Mouse (Mus musculus) hindbrain, postnatal 0 days (tissue): ENCODE measurements at regions not wholly inside any gene's neighbourhood (a gene's known extent, or its start where the extent isn't known, plus 50 kb on each side); places are given as distances from the start of the nearest gene placed in this dataset.

Experiments
- ATAC-seq: fragments of 200-750 bp; cut with Nextera tagmentation; 2 replicates; pipeline ENCODE4 v1.8.0; 2017; ENCODE audit warnings: mild to moderate bottlenecking, moderate TSS enrichment, moderate library complexity
- DNase-seq: peaks from one replicate; pipeline ENCODE4 v3.0.0-alpha.2; 2015; ENCODE audit warnings: low spot score
- H3K27ac ChIP-seq: fragments of 300-500 bp; sonication (generic); 2 replicates; pipeline ENCODE4 v1.5.1; 2014; ENCODE audit warnings: mild to moderate bottlenecking
- H3K27me3 ChIP-seq: fragments of 300-500 bp; sonication (generic); 2 replicates; pipeline ENCODE4 v1.6.1; 2014; ENCODE audit warnings: low read length, mixed read lengths; ENCODE audit not compliant: insufficient read depth
- H3K36me3 ChIP-seq: fragments of 300-500 bp; sonication (generic); 2 replicates; pipeline ENCODE4 v1.6.1; 2014; ENCODE audit warnings: low read length, mixed read lengths; ENCODE audit not compliant: insufficient read depth
- H3K4me1 ChIP-seq: fragments of 300-500 bp; sonication (generic); 2 replicates; pipeline ENCODE4 v1.6.1; 2014; ENCODE audit warnings: antibody characterized with exemption, low read length, mixed read lengths; ENCODE audit not compliant: insufficient read depth
- H3K4me2 ChIP-seq: fragments of 300-500 bp; sonication (generic); 2 replicates; pipeline ENCODE4 v1.6.1; 2014; ENCODE audit warnings: low read depth, mild to moderate bottlenecking, low read length, moderate library complexity, mixed read lengths
- H3K4me3 ChIP-seq: fragments of 300-500 bp; sonication (generic); 2 replicates; pipeline ENCODE4 v1.5.1; 2014; ENCODE audit warnings: low read length
- H3K9ac ChIP-seq: fragments of 300-500 bp; sonication (generic); replicated peaks from 2 replicates; pipeline ENCODE4 v1.6.1; 2014; ENCODE audit warnings: mild to moderate bottlenecking, low read length, moderate library complexity, mixed read lengths
- H3K9me3 ChIP-seq: fragments of 300-500 bp; sonication (generic); 2 replicates; pipeline ENCODE4 v1.6.1; 2016; ENCODE audit warnings: low read length, mixed read lengths
- CTCF ChIP-seq: IDR thresholded peaks from 2 replicates; pipeline ENCODE4 v1.5.1; 2016; ENCODE audit warnings: antibody characterized with exemption, control low read depth, low read depth
- WGBS: fragments of 180-500 bp; shearing (Covaris S2); extraction: QIAGEN DNeasy Blood & Tissue Kit; methylation state at CpG from one replicate; pipeline ENCODE4 v1.1.7; 2014; 5-methylcytosine and 5-hydroxymethylcytosine counted together

DNA sequence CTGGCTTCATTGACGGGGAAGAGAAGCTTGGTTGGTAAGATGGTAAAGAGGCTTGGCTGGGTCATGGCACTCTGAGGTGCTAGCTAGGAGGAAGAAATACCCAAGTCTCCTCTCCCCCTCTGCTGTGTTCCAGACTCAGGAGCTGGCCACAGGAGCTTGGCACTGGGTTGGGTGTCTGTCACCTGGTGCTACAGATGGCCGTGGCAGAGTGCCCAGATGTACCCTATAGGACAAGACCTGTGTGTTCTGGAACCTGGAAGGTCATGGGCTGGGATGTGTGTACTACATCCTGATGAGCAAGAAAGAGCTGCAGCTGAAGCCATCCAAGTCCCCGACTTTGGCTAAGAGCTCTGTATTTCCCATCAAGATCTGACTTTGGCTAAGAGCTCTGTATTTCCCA lies 72.4 kb downstream of the Nupl2 start:
- Histone ChIP-seq H3K9me3 (no peaks in the 10 kb centered on the region), H3K4me1 (no peaks in the 10 kb centered on the region), H3K4me3 (no peak overlapping the region), H3K9ac (no peak overlapping the region), H3K4me2 (no peak overlapping the region), H3K27me3 (no peaks in the 10 kb centered on the region), H3K27ac (no peak overlapping the region), H3K36me3 (no peaks in the 10 kb centered on the region)
- ATAC-seq (no peak), DNase-seq (no peak)
- no peak for TF ChIP-seq CTCF
- 89% methylated on average over 3 of the region's 3 CpGs for WGBS

DNA sequence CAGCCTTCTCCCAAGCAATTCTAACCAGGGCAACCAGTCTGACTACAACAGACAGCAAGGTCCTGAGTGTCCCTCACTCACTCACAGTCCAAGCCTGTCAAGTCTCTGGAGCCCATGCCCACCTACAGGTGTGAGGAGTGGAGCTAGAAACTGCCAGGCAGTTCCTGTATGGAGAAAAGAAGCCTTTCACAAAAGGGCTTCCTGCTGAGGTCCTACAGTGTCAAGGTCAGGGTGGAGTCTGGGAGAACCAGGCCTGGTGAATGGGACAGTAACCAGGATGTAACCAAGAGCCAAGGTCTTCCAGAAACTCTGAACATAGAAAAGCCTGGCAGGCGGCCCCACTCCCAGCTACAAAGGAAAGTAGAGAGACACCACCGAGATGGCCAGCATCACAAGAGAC lies 74.2 kb downstream of the Nupl2 start:
- TF ChIP-seq CTCF, result no peak
- H3K4me3 ChIP-seq, result no peak overlapping the region

DNA sequence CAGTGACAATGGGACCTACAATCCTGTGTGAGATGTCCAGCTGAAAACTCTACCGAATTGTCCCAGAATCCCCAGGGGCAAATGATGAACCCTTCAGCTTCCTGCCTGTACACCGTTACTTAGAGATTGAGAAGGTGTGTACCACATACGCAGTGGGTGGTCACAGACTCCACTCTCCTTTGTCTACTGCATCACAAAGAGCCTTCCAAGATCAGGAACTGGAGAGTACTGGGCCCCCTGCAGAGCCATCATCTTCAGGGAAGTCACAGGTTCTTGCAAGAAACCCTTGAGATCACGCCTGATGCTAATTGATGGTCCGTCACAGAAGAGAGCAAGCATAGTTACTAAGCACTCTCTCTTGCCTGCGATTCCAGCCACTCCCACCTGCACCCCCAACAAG lies 79.4 kb downstream of the Nupl2 start:
- Histone ChIP-seq H3K36me3 (no peaks in the 10 kb centered on the region), H3K27ac (no peak overlapping the region)
- WGBS, result 86% methylated on average over 6 of the region's 6 CpGs

More for the DNA sequence above, 74.2 kb downstream of the Nupl2 start:
- Histone ChIP-seq H3K9ac (no peak overlapping the region), H3K36me3 (no peaks in the 10 kb centered on the region), H3K9me3 (no peaks in the 10 kb centered on the region), H3K4me1 (no peaks in the 10 kb centered on the region), H3K4me2 (no peak overlapping the region), H3K27me3 (no peaks in the 10 kb centered on the region), H3K27ac (no peak overlapping the region)
- 67% methylated on average over 2 of the region's 2 CpGs for WGBS
- no peak for ATAC-seq
- no peak for DNase-seq

DNA sequence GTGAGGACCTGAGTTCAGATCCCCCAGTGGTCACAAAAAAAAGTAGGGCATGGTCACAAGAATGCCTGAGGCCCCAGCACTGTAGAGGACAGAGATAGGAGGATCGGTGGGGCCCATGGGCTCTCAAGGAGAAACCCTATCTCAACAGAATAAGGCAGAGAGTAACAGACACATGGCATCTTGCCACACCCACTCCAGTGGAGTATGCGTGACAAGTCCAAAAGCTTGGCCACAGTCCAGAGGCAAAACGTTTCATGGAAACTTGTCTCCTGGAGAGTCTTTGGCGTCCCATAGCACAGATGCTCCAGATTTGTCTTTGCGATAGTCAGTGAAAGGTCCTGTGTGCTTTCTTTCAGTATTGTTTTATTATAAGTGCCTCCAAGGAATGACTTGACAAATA lies 90.7 kb downstream of the Nupl2 start:
- H3K27me3 ChIP-seq, result no peaks in the 10 kb centered on the region
- no peak overlapping the region for H3K4me2 ChIP-seq
- H3K4me3 ChIP-seq, result no peak overlapping the region
- no peaks in the 10 kb centered on the region for H3K4me1 ChIP-seq
- no peaks in the 10 kb centered on the region for H3K36me3 ChIP-seq
- no peaks in the 10 kb centered on the region for H3K9me3 ChIP-seq
- DNase-seq (no peak), ATAC-seq (no peak)
- no peak overlapping the region for H3K27ac ChIP-seq
- WGBS, result 64% methylated on average over 5 of the region's 5 CpGs
- TF ChIP-seq CTCF, result no peak
- no peak overlapping the region for H3K9ac ChIP-seq

More for the DNA sequence above, 79.4 kb downstream of the Nupl2 start:
- Histone ChIP-seq H3K4me2 (no peak overlapping the region), H3K4me1 (no peaks in the 10 kb centered on the region), H3K27me3 (no peaks in the 10 kb centered on the region), H3K9me3 (no peaks in the 10 kb centered on the region), H3K9ac (no peak overlapping the region), H3K4me3 (no peak overlapping the region)
- no peak for TF ChIP-seq CTCF
- DNase-seq (no peak), ATAC-seq (no peak)

DNA sequence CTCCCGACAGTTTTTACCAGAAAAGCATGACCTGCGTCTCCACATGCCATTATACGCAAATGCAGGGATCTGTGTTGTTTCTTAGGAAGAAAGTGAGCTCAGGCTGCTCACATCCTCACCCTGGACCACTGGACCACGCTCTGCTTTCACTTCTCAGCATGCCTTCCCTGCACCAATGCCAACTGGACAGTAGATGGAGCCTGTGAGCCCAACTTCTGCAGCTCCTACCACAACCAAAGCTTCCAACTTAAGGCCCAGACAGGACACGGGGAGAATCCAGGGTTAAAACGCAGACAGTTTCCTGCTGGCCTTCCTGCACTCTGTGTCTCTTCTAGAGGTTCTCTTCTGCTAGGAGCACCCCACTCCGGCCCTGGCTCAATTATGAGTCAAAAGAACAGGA lies 90.3 kb downstream of the Kcnh2 start:
- 12% methylated on average over 7 of the region's 7 CpGs for WGBS
- Histone ChIP-seq H3K4me1 (no peaks in the 10 kb centered on the region), H3K4me3 (no peak overlapping the region), H3K9me3 (no peaks in the 10 kb centered on the region), H3K27ac (no peak overlapping the region), H3K36me3 (no peaks in the 10 kb centered on the region), H3K9ac (no peak overlapping the region), H3K27me3 (no peaks in the 10 kb centered on the region), H3K4me2 (no peak overlapping the region)
- peak; percentile 78; the same call in 1 of the 2 replicates for ATAC-seq
- peak; percentile 92 for TF ChIP-seq CTCF
- peak; percentile 86 for DNase-seq

DNA sequence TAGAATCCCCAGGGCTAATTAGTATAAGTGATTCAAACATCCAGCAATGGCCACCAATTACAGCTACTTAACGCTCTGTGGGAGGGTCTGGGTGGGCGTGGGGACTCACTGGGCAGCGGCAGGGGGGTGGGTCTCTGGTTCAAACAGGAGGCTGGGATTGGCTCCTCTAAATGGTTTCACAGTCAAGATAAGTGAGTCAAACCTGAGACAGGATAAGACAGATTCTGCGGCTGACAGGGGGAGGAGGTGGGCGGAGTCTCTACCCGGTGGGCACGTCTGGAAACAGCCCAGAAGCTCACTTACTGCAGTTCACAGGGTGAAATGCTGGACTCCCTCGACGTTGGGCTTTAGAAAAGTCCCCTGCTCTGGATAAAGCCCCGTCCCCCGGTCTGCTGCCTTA lies 89.3 kb downstream of the Kcnh2 start:
- no peak overlapping the region for H3K9ac ChIP-seq
- no peaks in the 10 kb centered on the region for H3K36me3 ChIP-seq
- WGBS, result 16% methylated on average over 11 of the region's 11 CpGs
- no peaks in the 10 kb centered on the region for H3K9me3 ChIP-seq
- no peak overlapping the region for H3K27ac ChIP-seq
- no peak for TF ChIP-seq CTCF
- no peaks in the 10 kb centered on the region for H3K27me3 ChIP-seq
- DNase-seq (no peak), ATAC-seq (no peak)
- no peak overlapping the region for H3K4me2 ChIP-seq
- no peak overlapping the region for H3K4me3 ChIP-seq
- H3K4me1 ChIP-seq, result no peaks in the 10 kb centered on the region

DNA sequence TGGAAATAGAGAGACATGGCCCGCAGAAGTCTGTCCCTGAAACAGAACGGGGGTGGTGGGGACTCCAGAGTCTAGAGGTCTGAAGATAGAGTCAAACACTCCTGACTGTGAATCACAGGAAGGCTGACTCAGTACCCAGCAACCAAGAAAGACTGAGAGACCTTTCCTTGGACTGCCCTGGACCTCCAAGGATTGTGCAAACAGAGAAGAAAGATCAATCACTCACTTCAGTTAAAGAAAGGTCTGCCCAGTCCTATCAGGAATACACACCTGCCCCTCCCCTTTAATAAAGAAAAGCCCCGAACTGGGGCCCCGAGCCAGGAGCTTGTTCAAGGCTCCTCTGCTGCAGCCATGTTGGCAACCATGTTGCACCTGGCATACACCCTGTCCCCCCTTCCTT lies 87.3 kb downstream of the Kcnh2 start:
- DNase-seq (no peak), ATAC-seq (no peak)
- Histone ChIP-seq H3K27ac (no peak overlapping the region), H3K36me3 (no peaks in the 10 kb centered on the region), H3K4me1 (no peaks in the 10 kb centered on the region), H3K4me2 (no peak overlapping the region), H3K27me3 (no peaks in the 10 kb centered on the region), H3K4me3 (no peak overlapping the region), H3K9me3 (no peaks in the 10 kb centered on the region), H3K9ac (no peak overlapping the region)
- 88% methylated on average over 4 of the region's 4 CpGs for WGBS
- TF ChIP-seq CTCF, result no peak
